Mouse (Mus musculus) left cerebral cortex, postnatal 25 days (tissue): ENCODE measurements around the gene Tnpo1. TPM values are rescaled to one million over a fixed set of nuclear protein-coding genes. Genes with fewer than 3 reads are reported as not detected.

Source experiments
- DNase-seq, 2 experiments: peaks; one replicate each; pipeline ENCODE4 v3.0.0; 2022; ENCODE audit warnings: low spot score in 2 of 2, mixed read lengths in 1 of 2
- intact Hi-C: fragments of 180-260 bp; cut with DNase I; formaldehyde crosslinking; loops from one replicate; pipeline ENCODE4 v1.15.1; 2025
- total RNA-seq, 2 experiments: library from RNA; stranded (reverse); gene quantifications; 2 replicates each; pipeline ENCODE4 v1.2.3; 2021

Gene Tnpo1
- total RNA-seq, result 10 to 100 TPM; 52.9 to 69.1 TPM

- intact Hi-C loops, result loop anchor here (2.0 to 5.0 kb wide), 2 partner anchors 171 to 220 kb away; no protein-coding TSS in a partner anchor
- peak; percentile 92 to 94 for DNase-seq
Measured at GRCm38 (mm10) chr13:98926213-98926957, at the start of gene Tnpo1. TSS of gene Tnpo1 (minus strand) at chr13:98926384.

GRCm38 (mm10) chr13:98972090-98972489 lies 45.9 kb upstream of the Tnpo1 start:
- intact Hi-C loops, result no loop called here
- DNase-seq, result no peak

GRCm38 (mm10) chr13:98971641-98972040 lies 45.5 kb upstream of the Tnpo1 start:
- intact Hi-C loops, result no loop called here
- DNase-seq, result no peak

- intact Hi-C loops, result no loop called here
- DNase-seq, result no peak
Measured at GRCm38 (mm10) chr13:98968517-98968916, 42.3 kb upstream of the Tnpo1 start.

GRCm38 (mm10) chr13:98967942-98968341 lies 41.8 kb upstream of the Tnpo1 start:
- intact Hi-C loops, result no loop called here
- no peak for DNase-seq

GRCm38 (mm10) chr13:98966583-98966982 lies 40.4 kb upstream of the Tnpo1 start:
- DNase-seq, result peak in 1 of 2 experiments; percentile 10
- intact Hi-C loops, result no loop called here

- DNase-seq, result no peak
- intact Hi-C loops, result no loop called here
Measured at GRCm38 (mm10) chr13:98963612-98964011, 37.4 kb upstream of the Tnpo1 start.

- DNase-seq, result no peak
- intact Hi-C loops, result no loop called here
Measured at GRCm38 (mm10) chr13:98958177-98958576, 32.0 kb upstream of the Tnpo1 start.

GRCm38 (mm10) chr13:98956209-98956608 lies 30.0 kb upstream of the Tnpo1 start:
- intact Hi-C loops, result no loop called here
- DNase-seq, result peak in 1 of 2 experiments; percentile 17

- intact Hi-C loops, result no loop called here
- no peak for DNase-seq
Measured at GRCm38 (mm10) chr13:98955676-98956075, 29.5 kb upstream of the Tnpo1 start.

- no peak for DNase-seq
- intact Hi-C loops, result no loop called here
Measured at GRCm38 (mm10) chr13:98955226-98955625, 29.0 kb upstream of the Tnpo1 start.

- intact Hi-C loops, result no loop called here
- DNase-seq, result peak; percentile 27 to 61
Measured at GRCm38 (mm10) chr13:98953830-98954229, 27.6 kb upstream of the Tnpo1 start.

- intact Hi-C loops, result no loop called here
- DNase-seq, result no peak
Measured at GRCm38 (mm10) chr13:98951951-98952350, 25.8 kb upstream of the Tnpo1 start.

- no peak for DNase-seq
- intact Hi-C loops, result no loop called here
Measured at GRCm38 (mm10) chr13:98948146-98948545, 22.0 kb upstream of the Tnpo1 start.

GRCm38 (mm10) chr13:98946434-98946833 lies 20.2 kb upstream of the Tnpo1 start:
- DNase-seq, result no peak
- intact Hi-C loops, result no loop called here

GRCm38 (mm10) chr13:98945908-98946307 lies 19.7 kb upstream of the Tnpo1 start:
- intact Hi-C loops, result no loop called here
- DNase-seq, result no peak

GRCm38 (mm10) chr13:98945381-98945780 lies 19.2 kb upstream of the Tnpo1 start:
- DNase-seq, result no peak
- intact Hi-C loops, result no loop called here

- DNase-seq, result peak in 1 of 2 experiments; percentile 53
- intact Hi-C loops, result loop anchor here (5.0 kb wide), 1 partner anchor 203 kb away; no protein-coding TSS in a partner anchor
Measured at GRCm38 (mm10) chr13:98944620-98945081, 18.5 kb upstream of the Tnpo1 start.

- intact Hi-C loops, result loop anchor here (5.0 kb wide), 1 partner anchor 205 kb away; no protein-coding TSS in a partner anchor
- DNase-seq, result no peak
Measured at GRCm38 (mm10) chr13:98942360-98942759, 16.2 kb upstream of the Tnpo1 start.

- intact Hi-C loops, result loop anchor here (5.0 kb wide), 1 partner anchor 205 kb away; no protein-coding TSS in a partner anchor
Measured at GRCm38 (mm10) chr13:98941829-98942343, 15.7 kb upstream of the Tnpo1 start.

GRCm38 (mm10) chr13:98937108-98937507 lies 10.9 kb upstream of the Tnpo1 start:
- intact Hi-C loops, result no loop called here

More at GRCm38 (mm10) chr13:98941829-98942343, 15.7 kb upstream of the Tnpo1 start:
- no peak for DNase-seq

More at GRCm38 (mm10) chr13:98937108-98937507, 10.9 kb upstream of the Tnpo1 start:
- no peak for DNase-seq
